Mouse (Mus musculus): ENCODE results near the gene Klhdc8a. TPM values are rescaled to one million over a fixed set of nuclear protein-coding genes. Genes with fewer than 3 reads are reported as not detected.
"Not testable (repeated sequence)": the region's sequence is repeated elsewhere in the genome, so short reads cannot be mapped to it uniquely, and the experiment has no call there.

The Klhdc8a gene
- total RNA-seq (2015; ENCODE audit: low replicate concordance) (not detected in 2 replicates), total RNA-seq (2017; ENCODE audit: low replicate concordance) (not detected in 2 replicates)

GRCm38 (mm10) chr1:132298425-132298800 lies at the start of gene Klhdc8a:
Klhdc8a (plus strand) TSS chr1:132298626.
- ATAC-seq (replicated peaks; ENCODE audit: low FRiP score, poor library complexity, severe bottlenecking) = no peak

- no peak for ATAC-seq (replicated peaks; ENCODE audit: low FRiP score, poor library complexity, severe bottlenecking)
These were observed 44.0 kb upstream of the Klhdc8a start for GRCm38 (mm10) chr1:132254467-132254866.

- no peak for ATAC-seq (replicated peaks; ENCODE audit: low FRiP score, poor library complexity, severe bottlenecking)
These were observed 38.1 kb upstream of the Klhdc8a start for GRCm38 (mm10) chr1:132260331-132260730.

GRCm38 (mm10) chr1:132261058-132261457 lies 37.4 kb upstream of the Klhdc8a start:
- no peak for ATAC-seq (replicated peaks; ENCODE audit: low FRiP score, poor library complexity, severe bottlenecking)

GRCm38 (mm10) chr1:132263618-132264017 lies 34.8 kb upstream of the Klhdc8a start:
- ATAC-seq (replicated peaks; ENCODE audit: low FRiP score, poor library complexity, severe bottlenecking) = 0 out of 2 replicates have a peak, but pooled peaks have one; percentile 6

- ATAC-seq (replicated peaks; ENCODE audit: low FRiP score, poor library complexity, severe bottlenecking) = peak; percentile 94
These were observed 33.8 kb upstream of the Klhdc8a start for GRCm38 (mm10) chr1:132264577-132264976.

GRCm38 (mm10) chr1:132265211-132265859 lies 33.1 kb upstream of the Klhdc8a start:
- 0 out of 2 replicates have a peak, but pooled peaks have one; percentile 11 for ATAC-seq (replicated peaks; ENCODE audit: low FRiP score, poor library complexity, severe bottlenecking)

GRCm38 (mm10) chr1:132265936-132266335 lies 32.5 kb upstream of the Klhdc8a start:
- ATAC-seq (replicated peaks; ENCODE audit: low FRiP score, poor library complexity, severe bottlenecking) = no peak

GRCm38 (mm10) chr1:132266791-132267557 lies 31.5 kb upstream of the Klhdc8a start:
- no peak for ATAC-seq (replicated peaks; ENCODE audit: low FRiP score, poor library complexity, severe bottlenecking)

- ATAC-seq (replicated peaks; ENCODE audit: low FRiP score, poor library complexity, severe bottlenecking) = no peak
These were observed 30.5 kb upstream of the Klhdc8a start for GRCm38 (mm10) chr1:132267959-132268358.

GRCm38 (mm10) chr1:132268418-132269060 lies 29.9 kb upstream of the Klhdc8a start:
- ATAC-seq (replicated peaks; ENCODE audit: low FRiP score, poor library complexity, severe bottlenecking) = no peak

- no peak for ATAC-seq (replicated peaks; ENCODE audit: low FRiP score, poor library complexity, severe bottlenecking)
These were observed 27.2 kb upstream of the Klhdc8a start for GRCm38 (mm10) chr1:132271237-132271636.

GRCm38 (mm10) chr1:132276694-132277093 lies 21.7 kb upstream of the Klhdc8a start:
- no peak for ATAC-seq (replicated peaks; ENCODE audit: low FRiP score, poor library complexity, severe bottlenecking)

- ATAC-seq (replicated peaks; ENCODE audit: low FRiP score, poor library complexity, severe bottlenecking) = no peak
These were observed 21.3 kb upstream of the Klhdc8a start for GRCm38 (mm10) chr1:132277124-132277523.

GRCm38 (mm10) chr1:132280636-132281035 lies 17.8 kb upstream of the Klhdc8a start:
- not testable (repeated sequence) for ATAC-seq (replicated peaks; ENCODE audit: low FRiP score, poor library complexity, severe bottlenecking)

GRCm38 (mm10) chr1:132281523-132282176 lies 16.8 kb upstream of the Klhdc8a start:
- no peak for ATAC-seq (replicated peaks; ENCODE audit: low FRiP score, poor library complexity, severe bottlenecking)

GRCm38 (mm10) chr1:132282177-132282536 lies 16.3 kb upstream of the Klhdc8a start:
- ATAC-seq (replicated peaks; ENCODE audit: low FRiP score, poor library complexity, severe bottlenecking) = no peak

- ATAC-seq (replicated peaks; ENCODE audit: low FRiP score, poor library complexity, severe bottlenecking) = no peak
These were observed 15.4 kb upstream of the Klhdc8a start for GRCm38 (mm10) chr1:132283018-132283417.

GRCm38 (mm10) chr1:132286735-132287134 lies 11.7 kb upstream of the Klhdc8a start:
- no peak for ATAC-seq (replicated peaks; ENCODE audit: low FRiP score, poor library complexity, severe bottlenecking)

- ATAC-seq (replicated peaks; ENCODE audit: low FRiP score, poor library complexity, severe bottlenecking) = no peak
These were observed 11.0 kb upstream of the Klhdc8a start for GRCm38 (mm10) chr1:132287445-132287844.

All from erythroid progenitor cell, adult 5-6 weeks (primary cell).